Mouse (Mus musculus) cerebellum, adult 11 months (tissue): ENCODE data around the gene Vasn.

ENCODE experiments used
- DNase-seq: peaks from one replicate; pipeline ENCODE4 v3.0.0; 2022

Gene Vasn

GRCm38 (mm10) chr16:4639831-4640237, at the start of gene Vasn, which contains the start of gene Dnaja3:
Gene Vasn, plus strand, starts transcription at chr16:4639941.
Gene Dnaja3, plus strand, starts transcription at chr16:4639989.
- no peak for DNase-seq

- no peak for DNase-seq
Measured at GRCm38 (mm10) chr16:4590236-4590635, 49.5 kb upstream of the Vasn start.

- DNase-seq = peak; percentile 48
Measured at GRCm38 (mm10) chr16:4592909-4593875, 46.5 kb upstream of the Vasn start.

- DNase-seq = peak; percentile 49
Measured at GRCm38 (mm10) chr16:4593971-4594813, 45.5 kb upstream of the Vasn start, which contains the start of gene Glis2. Gene Glis2, plus strand, starts transcription at chr16:4594713.

- DNase-seq = no peak
Measured at GRCm38 (mm10) chr16:4594814-4595526, 44.8 kb upstream of the Vasn start.

GRCm38 (mm10) chr16:4595527-4595963, 44.2 kb upstream of the Vasn start:
- peak; percentile 60 for DNase-seq

- DNase-seq = no peak
Measured at GRCm38 (mm10) chr16:4596141-4596728, 43.5 kb upstream of the Vasn start.

GRCm38 (mm10) chr16:4596836-4597235, 42.9 kb upstream of the Vasn start:
- no peak for DNase-seq

- DNase-seq = no peak
Measured at GRCm38 (mm10) chr16:4597296-4597695, 42.4 kb upstream of the Vasn start.

GRCm38 (mm10) chr16:4598041-4598440, 41.7 kb upstream of the Vasn start:
- DNase-seq = no peak

GRCm38 (mm10) chr16:4598891-4599543, 40.7 kb upstream of the Vasn start:
- no peak for DNase-seq

- no peak for DNase-seq
Measured at GRCm38 (mm10) chr16:4599616-4600015, 40.1 kb upstream of the Vasn start.

- no peak for DNase-seq
Measured at GRCm38 (mm10) chr16:4600701-4601310, 38.9 kb upstream of the Vasn start.

- DNase-seq = no peak
Measured at GRCm38 (mm10) chr16:4602189-4602588, 37.6 kb upstream of the Vasn start.

- DNase-seq = no peak
Measured at GRCm38 (mm10) chr16:4602766-4603452, 36.8 kb upstream of the Vasn start.

GRCm38 (mm10) chr16:4603453-4603837, 36.3 kb upstream of the Vasn start:
- no peak for DNase-seq

- no peak for DNase-seq
Measured at GRCm38 (mm10) chr16:4604293-4604837, 35.4 kb upstream of the Vasn start.

GRCm38 (mm10) chr16:4605514-4606131, 34.1 kb upstream of the Vasn start:
- DNase-seq = no peak

- DNase-seq = no peak
Measured at GRCm38 (mm10) chr16:4606431-4607084, 33.2 kb upstream of the Vasn start.
